Mouse (Mus musculus) neural tube, embryonic 13.5 days (tissue): Measurements from ENCODE around the gene Hddc3. TPM values are rescaled to one million over a fixed set of nuclear protein-coding genes. Genes with fewer than 3 reads are reported as not detected.
"Not testable (repeated sequence)": the region's sequence is repeated elsewhere in the genome, so short reads cannot be mapped to it uniquely, and the experiment has no call there.

Experiments
- ATAC-seq: fragments of 200-750 bp; cut with Nextera tagmentation; 2 replicates; pipeline ENCODE4 v1.8.0; 2017; ENCODE audit warnings: low read depth, mild to moderate bottlenecking, moderate TSS enrichment, moderate library complexity
- H3K27ac ChIP-seq: fragments of 300-500 bp; sonication (generic); replicated peaks from 2 replicates; pipeline ENCODE4 v1.5.1; 2015; ENCODE audit warnings: moderate library complexity, mild to moderate bottlenecking, inconsistent platforms
- H3K27me3 ChIP-seq: fragments of 300-500 bp; sonication (generic); 2 replicates; pipeline ENCODE4 v1.6.1; 2015; ENCODE audit warnings: mild to moderate bottlenecking, inconsistent platforms
- H3K36me3 ChIP-seq: fragments of 300-500 bp; sonication (generic); 2 replicates; pipeline ENCODE4 v1.6.1; 2015; ENCODE audit warnings: mild to moderate bottlenecking, inconsistent platforms
- H3K4me1 ChIP-seq: fragments of 300-500 bp; sonication (generic); replicated peaks from 2 replicates; pipeline ENCODE4 v1.6.1; 2015; ENCODE audit warnings: inconsistent platforms
- H3K4me2 ChIP-seq: fragments of 300-500 bp; sonication (generic); 2 replicates; pipeline ENCODE4 v1.6.1; 2015; ENCODE audit warnings: inconsistent platforms, mild to moderate bottlenecking, moderate library complexity
- H3K4me3 ChIP-seq: fragments of 300-500 bp; sonication (generic); 2 replicates; pipeline ENCODE4 v1.5.1; 2015; ENCODE audit warnings: mild to moderate bottlenecking, inconsistent platforms
- H3K9ac ChIP-seq: fragments of 300-500 bp; sonication (generic); 2 replicates; pipeline ENCODE4 v1.6.1; 2015; ENCODE audit warnings: moderate library complexity, mild to moderate bottlenecking, inconsistent platforms
- H3K9me3 ChIP-seq: fragments of 300-500 bp; sonication (generic); 2 replicates; pipeline ENCODE4 v1.6.1; 2016; ENCODE audit warnings: inconsistent platforms
- WGBS: fragments of 180-500 bp; shearing (Covaris S2); methylation state at CpG from one replicate; pipeline ENCODE4 v1.1.7; 2015; 5-methylcytosine and 5-hydroxymethylcytosine counted together
- polyA plus RNA-seq: library from polyadenylated mRNA; unstranded; fragments of >200 nt; fragmentation: Nextera tagmentation; extraction: Ambion mirVana; gene quantifications from 2 replicates; pipeline ENCODE4 v1.2.1, GENCODE M21; 2015

The Hddc3 gene
- polyA plus RNA-seq, 1 experiment from 2014 or later, result 22.0 TPM

- no peaks in the 10 kb centered on the region for H3K9me3 ChIP-seq
- H3K36me3 ChIP-seq, result peaks cover 32% of the 10 kb centered on the region
- H3K27me3 ChIP-seq, result peaks cover 18% of the 10 kb centered on the region
- peaks cover 24% of the 10 kb centered on the region for H3K4me1 ChIP-seq
- no peak for ATAC-seq
- H3K9ac ChIP-seq, result peak within 1 kb of the TSS; percentile 63
- WGBS, result 14% methylated on average over 33 of the region's 33 CpGs
- peak within 1 kb of the TSS; percentile 29 for H3K4me3 ChIP-seq
- H3K27ac ChIP-seq, result peak within 1 kb of the TSS; percentile 46; the same call in 1 of the 2 replicates
- peak within 1 kb of the TSS; percentile 44 for H3K4me2 ChIP-seq
These were observed 45.0 kb downstream of the Hddc3 start, which contains the start of gene Fes for GRCm38 (mm10) chr7:80387633-80388543. Fes (minus strand) TSS chr7:80387946.

- no peak overlapping the region for H3K4me3 ChIP-seq
- H3K9me3 ChIP-seq, result no peaks in the 10 kb centered on the region
- H3K4me2 ChIP-seq, result no peak overlapping the region
- 93% methylated on average over 15 of the region's 15 CpGs for WGBS
- H3K4me1 ChIP-seq, result peaks cover 15% of the 10 kb centered on the region
- no peak overlapping the region for H3K27ac ChIP-seq
- H3K27me3 ChIP-seq, result peaks cover 10% of the 10 kb centered on the region
- ATAC-seq, result no peak
- no peak overlapping the region for H3K9ac ChIP-seq
- H3K36me3 ChIP-seq, result peaks cover 70% of the 10 kb centered on the region
These were observed 49.2 kb downstream of the Hddc3 start for GRCm38 (mm10) chr7:80392119-80392518.

GRCm38 (mm10) chr7:80394600-80394999, 51.7 kb downstream of the Hddc3 start:
- Histone ChIP-seq H3K27me3 (no peaks in the 10 kb centered on the region), H3K9ac (no peak overlapping the region), H3K4me3 (no peak overlapping the region), H3K4me1 (peaks cover 16% of the 10 kb centered on the region), H3K9me3 (no peaks in the 10 kb centered on the region), H3K4me2 (no peak overlapping the region), H3K27ac (no peak overlapping the region), H3K36me3 (peaks cover 80% of the 10 kb centered on the region)
- no peak for ATAC-seq
- 91% methylated on average over 4 of the region's 4 CpGs for WGBS

- peaks cover 35% of the 10 kb centered on the region for H3K4me1 ChIP-seq
- not testable (repeated sequence) for H3K4me3 ChIP-seq, H3K9ac ChIP-seq, ATAC-seq, H3K4me2 ChIP-seq, H3K9me3 ChIP-seq, H3K27me3 ChIP-seq, H3K27ac ChIP-seq
- H3K36me3 ChIP-seq, result peaks cover 63% of the 10 kb centered on the region
- 88% methylated on average over 4 of the region's 4 CpGs for WGBS
These were observed 53.5 kb downstream of the Hddc3 start for GRCm38 (mm10) chr7:80396427-80396826.

GRCm38 (mm10) chr7:80397986-80398385, 55.1 kb downstream of the Hddc3 start:
- ATAC-seq, result no peak
- Histone ChIP-seq H3K4me1 (peaks cover 40% of the 10 kb centered on the region), H3K9ac (no peak overlapping the region), H3K4me3 (no peak overlapping the region), H3K36me3 (peaks cover 47% of the 10 kb centered on the region), H3K27ac (no peak overlapping the region), H3K9me3 (no peaks in the 10 kb centered on the region), H3K27me3 (no peaks in the 10 kb centered on the region), H3K4me2 (no peak overlapping the region)
- WGBS, result 90% methylated on average over 9 of the region's 9 CpGs

- H3K27me3 ChIP-seq, result peaks cover 6% of the 10 kb centered on the region; the same call in 1 of the 2 replicates
- H3K27ac ChIP-seq, result no peak overlapping the region
- H3K4me3 ChIP-seq, result no peak overlapping the region
- ATAC-seq, result no peak
- H3K4me1 ChIP-seq, result peaks cover 45% of the 10 kb centered on the region
- no peak overlapping the region for H3K9ac ChIP-seq
- 83% methylated on average over 9 of the region's 9 CpGs for WGBS
- H3K36me3 ChIP-seq, result peaks cover 38% of the 10 kb centered on the region
- no peaks in the 10 kb centered on the region for H3K9me3 ChIP-seq
- H3K4me2 ChIP-seq, result no peak overlapping the region
These were observed 55.9 kb downstream of the Hddc3 start for GRCm38 (mm10) chr7:80398654-80399444.

- WGBS, result 58% methylated on average over 5 of the region's 5 CpGs
- peaks cover 45% of the 10 kb centered on the region for H3K4me1 ChIP-seq
- H3K4me3 ChIP-seq, result no peak overlapping the region
- no peak for ATAC-seq
- peaks cover 29% of the 10 kb centered on the region for H3K36me3 ChIP-seq
- no peak overlapping the region for H3K4me2 ChIP-seq
- H3K27ac ChIP-seq, result no peak overlapping the region
- peaks cover 17% of the 10 kb centered on the region for H3K27me3 ChIP-seq
- H3K9ac ChIP-seq, result peak overlapping the region; percentile 98
- H3K9me3 ChIP-seq, result no peaks in the 10 kb centered on the region
These were observed 57.2 kb downstream of the Hddc3 start for GRCm38 (mm10) chr7:80400099-80400498.

Other genes starting within 250 kb of the Hddc3 start
- 217 and 273 TPM in 2 replicates for gene Idh2, start 227.7 kb upstream of the Hddc3 start, polyA plus RNA-seq
- gene Sema4b, start 156.3 kb upstream of the Hddc3 start, polyA plus RNA-seq, result 22.1 and 23.2 TPM in 2 replicates
- gene Cib1, start 110.3 kb upstream of the Hddc3 start, polyA plus RNA-seq, result 31.0 and 34.6 TPM in 2 replicates
- gene Gdpgp1, start 110.2 kb upstream of the Hddc3 start, polyA plus RNA-seq, result 4.5 TPM in 2 replicates
- 1.6 and 2.8 TPM in 2 replicates for gene Ttll13, start 96.7 kb upstream of the Hddc3 start, polyA plus RNA-seq
- 57.5 and 62.6 TPM in 2 replicates for gene Ngrn, start 81.9 kb upstream of the Hddc3 start, polyA plus RNA-seq
- gene Vps33b, start 73.5 kb upstream of the Hddc3 start, polyA plus RNA-seq, result 23.7 and 27.7 TPM in 2 replicates
- gene Prc1, start 48.7 kb upstream of the Hddc3 start, polyA plus RNA-seq, result 38.3 and 48.2 TPM in 2 replicates
- 12.6 and 15.6 TPM in 2 replicates for gene Rccd1, start 18.6 kb upstream of the Hddc3 start, polyA plus RNA-seq
- gene Unc45a, start 2.1 kb upstream of the Hddc3 start, polyA plus RNA-seq, result 61.3 and 61.7 TPM in 2 replicates
- 23.6 and 24.8 TPM in 2 replicates for gene Man2a2, start 28.3 kb downstream of the Hddc3 start, polyA plus RNA-seq
- 5.8 and 6.2 TPM in 2 replicates for gene Fes, start 44.8 kb downstream of the Hddc3 start, polyA plus RNA-seq
- 4.3 and 4.7 TPM in 2 replicates for gene Furin, start 62.3 kb downstream of the Hddc3 start, polyA plus RNA-seq
- 11.8 and 13.9 TPM in 2 replicates for gene Blm, start 192.0 kb downstream of the Hddc3 start, polyA plus RNA-seq